ENCODE assay signal across 13 mouse cellular contexts in genomic region chr8:13027615-13028014, GRCm38 (mm10). TPM values are rescaled to one million over a fixed set of nuclear protein-coding genes. Genes with fewer than 3 reads are reported as not detected.
"Had no signal": no experiment of that assay in that cellular context is flagged by ENCODE, and none has a peak within 500 bp of the region (broad histone marks: within the 10 kb centered on the region; RNA-seq: fewer than 3 reads in every experiment).

No protein-coding gene starts in this region.

- ATAC-seq: intestine, embryonic 16.5 days; midbrain, embryonic 16.5 days had no signal

- DNase-seq: kidney, adult 2 months; kidney, postnatal 14 days; liver; lung, adult 2 months; lung, postnatal 10 days; thymus, postnatal 36 days had no signal

RNA-seq across cellular contexts. Expression of gene F7, which starts 1.8 kb away (rescaled TPM):
- total RNA-seq: layer of hippocampus, adult 8-10 months; layer of hippocampus, postnatal 25 days; left cerebral cortex, postnatal 36 days; megakaryocyte-erythroid progenitor cell, adult 5-6 weeks had no signal

RNA-seq across cellular contexts. Expression of gene F10, which starts 9.5 kb away (rescaled TPM):
- total RNA-seq: layer of hippocampus, adult 8-10 months; layer of hippocampus, postnatal 25 days; left cerebral cortex, adult 8-10 months; left cerebral cortex, postnatal 36 days had no signal

RNA-seq across cellular contexts. Expression of gene Proz, which starts 33.1 kb away (rescaled TPM):
- total RNA-seq: layer of hippocampus, adult 8-10 months; layer of hippocampus, postnatal 25 days; left cerebral cortex, adult 8-10 months; left cerebral cortex, postnatal 36 days; megakaryocyte-erythroid progenitor cell, adult 5-6 weeks had no signal
